Mouse (Mus musculus): ENCODE measurements around the gene Maml3. TPM values are rescaled to one million over a fixed set of nuclear protein-coding genes. Genes with fewer than 3 reads are reported as not detected.

Gene Maml3
- polyA plus RNA-seq, 1 experiment from 2014 or later: 7.7 TPM

DNA sequence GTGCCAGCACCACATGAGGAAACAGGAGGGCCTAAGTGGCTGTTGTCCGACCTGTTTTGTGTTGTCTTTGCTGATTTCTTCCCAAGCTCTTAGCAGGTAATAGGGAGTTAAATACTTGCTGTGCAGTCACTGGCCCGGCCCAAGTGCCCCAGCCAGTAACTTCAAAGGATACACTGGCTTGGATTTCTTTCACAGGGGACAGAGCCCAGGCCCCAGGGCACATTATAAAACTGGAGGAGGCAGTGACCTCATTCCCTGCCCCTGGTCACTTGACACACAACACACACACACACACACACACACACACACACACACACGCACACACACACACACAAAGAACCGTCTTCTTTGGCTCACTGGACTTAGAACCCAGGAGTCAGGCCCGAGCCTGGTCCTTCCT, 67.6 kb downstream of the Maml3 start:
- 58% methylated on average over 5 of the region's 5 CpGs for WGBS
- H3K4me3 ChIP-seq: no peak overlapping the region
- no peak overlapping the region for H3K27ac ChIP-seq
- peaks cover 19% of the 10 kb centered on the region for H3K4me1 ChIP-seq
- no peak overlapping the region for H3K4me2 ChIP-seq
- H3K9me3 ChIP-seq: no peaks in the 10 kb centered on the region
- H3K9ac ChIP-seq: no peak overlapping the region
- no peak for ATAC-seq (replicated peaks)
- H3K27me3 ChIP-seq (replicated peaks): no peaks in the 10 kb centered on the region
- no peaks in the 10 kb centered on the region for H3K36me3 ChIP-seq (replicated peaks)

DNA sequence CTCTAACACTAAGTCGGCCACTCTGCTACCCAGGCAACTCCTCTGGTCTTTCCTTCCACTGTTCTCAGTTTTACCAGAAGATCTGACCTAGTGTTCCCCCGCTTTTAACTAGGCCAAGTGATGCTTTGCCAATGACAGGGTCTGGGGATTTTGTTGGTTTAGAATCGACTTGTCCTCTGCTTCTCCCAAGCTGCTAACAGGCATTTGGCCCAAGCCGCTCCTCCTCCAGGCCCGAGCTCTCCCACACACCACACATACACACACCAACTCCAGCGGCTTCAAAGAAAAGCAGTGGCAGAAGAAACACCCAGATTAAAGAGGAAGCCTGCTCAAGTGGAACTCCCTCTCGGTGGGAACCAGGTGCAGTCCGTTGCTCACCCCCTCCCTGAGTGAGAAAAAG, 69.5 kb downstream of the Maml3 start:
- ATAC-seq (replicated peaks): no peak
- Histone ChIP-seq H3K27me3 (replicated peaks) (no peaks in the 10 kb centered on the region), H3K4me3 (no peak overlapping the region), H3K9me3 (no peaks in the 10 kb centered on the region), H3K4me1 (peaks cover 19% of the 10 kb centered on the region), H3K4me2 (no peak overlapping the region), H3K27ac (no peak overlapping the region), H3K36me3 (replicated peaks) (no peaks in the 10 kb centered on the region), H3K9ac (no peak overlapping the region)
- 33% methylated on average over 8 of the region's 8 CpGs for WGBS

DNA sequence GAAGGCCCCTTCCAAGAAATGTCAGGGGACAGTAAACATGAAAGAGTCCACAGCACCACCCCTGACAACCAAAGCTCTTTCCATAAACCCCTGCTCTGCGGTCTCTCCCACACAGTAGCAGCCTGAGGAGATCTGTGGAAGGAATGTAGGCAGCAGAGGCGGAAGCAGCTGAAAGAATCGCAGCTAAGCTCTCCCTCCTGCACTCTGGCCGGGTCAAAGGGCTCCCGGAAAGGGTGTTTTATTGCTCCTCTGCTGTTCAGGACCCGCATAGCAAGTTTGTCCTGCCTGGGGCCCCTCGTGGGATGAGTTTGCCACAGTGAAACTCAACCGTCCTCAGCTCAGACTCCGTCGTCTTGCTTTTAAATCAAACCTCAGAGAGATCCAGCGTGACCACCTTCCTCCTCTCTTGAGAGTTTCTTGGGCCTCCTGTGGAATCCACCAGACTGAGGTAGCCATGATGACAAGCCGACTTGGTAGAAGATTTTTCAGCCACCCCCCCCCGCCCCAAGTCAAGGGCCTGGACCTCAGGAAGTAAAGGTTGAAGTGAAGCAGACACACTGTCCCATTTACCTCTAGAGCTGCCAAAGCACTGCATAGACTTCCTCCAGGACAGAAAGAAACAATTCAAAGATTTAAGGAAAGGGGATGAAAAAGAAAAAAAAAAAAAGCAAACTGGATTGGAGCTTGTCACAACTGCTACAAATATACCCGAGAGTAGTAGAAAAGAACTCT, 70.9 kb downstream of the Maml3 start:
- Histone ChIP-seq H3K27ac (no peak overlapping the region), H3K4me1 (peaks cover 22% of the 10 kb centered on the region), H3K9ac (no peak overlapping the region), H3K36me3 (replicated peaks) (no peaks in the 10 kb centered on the region), H3K4me2 (no peak overlapping the region), H3K27me3 (replicated peaks) (no peaks in the 10 kb centered on the region), H3K9me3 (no peaks in the 10 kb centered on the region), H3K4me3 (no peak overlapping the region)
- 32% methylated on average over 14 of the region's 14 CpGs for WGBS
- no peak for ATAC-seq (replicated peaks)

DNA sequence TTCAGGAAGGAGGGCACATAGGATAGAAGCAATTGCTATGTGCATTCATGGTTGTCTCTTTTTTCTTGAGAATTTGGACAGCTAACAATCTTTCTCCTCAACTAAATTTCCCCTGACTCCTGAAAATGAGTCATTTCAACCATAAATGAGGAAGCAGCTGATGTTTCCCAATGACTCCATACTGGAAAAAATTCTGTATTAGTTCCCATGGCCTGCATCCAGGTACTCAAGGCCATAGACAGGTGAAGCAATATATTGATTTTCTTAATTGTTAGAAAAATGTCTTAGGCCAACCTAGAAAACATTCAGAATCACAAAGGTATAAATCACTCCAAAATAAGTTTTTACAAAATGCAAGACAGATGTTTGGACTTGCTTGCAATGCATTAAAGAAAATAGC, 73.5 kb downstream of the Maml3 start:
- H3K9ac ChIP-seq: no peak overlapping the region
- H3K9me3 ChIP-seq: no peaks in the 10 kb centered on the region
- no peak overlapping the region for H3K4me3 ChIP-seq
- no peaks in the 10 kb centered on the region for H3K36me3 ChIP-seq (replicated peaks)
- peaks cover 22% of the 10 kb centered on the region for H3K4me1 ChIP-seq
- no peaks in the 10 kb centered on the region for H3K27me3 ChIP-seq (replicated peaks)
- no peak overlapping the region for H3K4me2 ChIP-seq
- no peak for ATAC-seq (replicated peaks)
- H3K27ac ChIP-seq: no peak overlapping the region

DNA sequence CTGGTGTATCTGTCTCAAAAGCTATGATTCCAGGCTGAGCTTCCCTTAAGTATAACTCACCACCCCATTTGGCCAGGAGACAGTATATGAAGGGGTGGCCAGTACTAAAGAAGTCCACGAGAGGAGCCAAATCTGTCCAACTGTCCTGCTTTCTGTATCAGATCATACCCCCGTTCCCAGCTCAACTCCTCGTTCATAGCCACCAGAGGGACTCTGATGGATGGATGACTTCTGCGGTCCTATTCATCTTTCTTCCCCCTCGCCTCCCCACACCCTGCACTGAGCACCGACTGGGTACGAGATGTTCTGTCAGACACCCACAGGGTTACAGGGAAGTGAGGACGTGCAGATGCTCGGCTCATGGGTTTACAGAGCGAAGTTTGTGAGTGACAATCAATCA, 74.8 kb downstream of the Maml3 start:
- Histone ChIP-seq H3K36me3 (replicated peaks) (no peaks in the 10 kb centered on the region), H3K4me3 (no peak overlapping the region), H3K4me1 (peaks cover 15% of the 10 kb centered on the region), H3K27me3 (replicated peaks) (no peaks in the 10 kb centered on the region), H3K27ac (no peak overlapping the region), H3K4me2 (no peak overlapping the region), H3K9me3 (no peaks in the 10 kb centered on the region), H3K9ac (no peak overlapping the region)
- WGBS: 82% methylated on average over 10 of the region's 10 CpGs
- no peak for ATAC-seq (replicated peaks)

DNA sequence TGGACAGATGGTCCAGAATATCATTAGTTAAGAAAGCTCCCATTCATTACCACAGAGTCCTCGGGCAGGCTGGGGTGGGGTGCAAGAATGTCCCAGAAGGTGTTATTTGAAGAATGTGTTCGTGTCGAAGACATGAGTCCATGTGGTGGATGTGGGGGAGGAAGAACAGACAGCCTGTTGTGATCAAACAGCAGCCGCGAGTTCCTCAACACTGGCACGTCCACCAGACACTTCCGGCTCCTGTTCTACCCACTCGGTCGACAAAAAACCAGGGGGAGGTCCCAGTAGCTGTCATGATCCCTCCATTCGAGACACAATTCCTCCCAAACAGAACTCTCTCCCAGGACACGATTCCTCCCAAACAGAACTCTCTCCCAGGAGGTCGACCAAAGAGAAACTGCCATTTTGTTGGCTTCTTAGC, 75.2 kb downstream of the Maml3 start:
- Histone ChIP-seq H3K9ac (no peak overlapping the region), H3K4me2 (no peak overlapping the region), H3K36me3 (replicated peaks) (no peaks in the 10 kb centered on the region), H3K4me1 (peaks cover 14% of the 10 kb centered on the region), H3K9me3 (no peaks in the 10 kb centered on the region), H3K4me3 (no peak overlapping the region), H3K27me3 (replicated peaks) (no peaks in the 10 kb centered on the region), H3K27ac (no peak overlapping the region)
- no peak for ATAC-seq (replicated peaks)
- WGBS: 53% methylated on average over 12 of the region's 12 CpGs

DNA sequence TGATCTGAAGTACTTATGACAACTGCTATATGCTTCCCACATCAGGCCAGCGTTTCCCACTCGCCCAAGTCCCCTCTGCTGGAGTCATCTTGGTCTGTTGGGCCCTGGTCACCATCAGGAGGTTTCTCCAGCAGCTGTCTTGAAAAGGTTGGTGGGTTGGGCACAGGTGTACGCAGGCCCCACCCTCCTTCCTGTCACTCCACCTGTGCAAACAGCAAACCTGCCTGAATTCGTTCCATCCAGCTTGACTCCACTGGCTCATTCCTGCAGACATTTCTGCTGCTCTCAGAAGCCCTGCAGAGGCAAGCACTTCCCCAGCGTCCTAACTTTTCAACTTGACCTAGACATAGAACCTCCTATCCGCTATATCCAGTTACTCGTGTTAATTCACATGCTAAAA, 76.9 kb downstream of the Maml3 start:
- H3K27me3 ChIP-seq (replicated peaks): no peaks in the 10 kb centered on the region
- H3K4me3 ChIP-seq: no peak overlapping the region
- no peaks in the 10 kb centered on the region for H3K36me3 ChIP-seq (replicated peaks)
- H3K4me2 ChIP-seq: no peak overlapping the region
- no peak overlapping the region for H3K9ac ChIP-seq
- ATAC-seq (replicated peaks): peak; percentile 43; the same call in 1 of the 2 replicates
- H3K27ac ChIP-seq: no peak overlapping the region
- 77% methylated on average over 7 of the region's 7 CpGs for WGBS
- H3K9me3 ChIP-seq: no peaks in the 10 kb centered on the region
- H3K4me1 ChIP-seq: 0 out of 2 replicates have a peak, but pooled peaks cover 4% of the 10 kb centered on the region

DNA sequence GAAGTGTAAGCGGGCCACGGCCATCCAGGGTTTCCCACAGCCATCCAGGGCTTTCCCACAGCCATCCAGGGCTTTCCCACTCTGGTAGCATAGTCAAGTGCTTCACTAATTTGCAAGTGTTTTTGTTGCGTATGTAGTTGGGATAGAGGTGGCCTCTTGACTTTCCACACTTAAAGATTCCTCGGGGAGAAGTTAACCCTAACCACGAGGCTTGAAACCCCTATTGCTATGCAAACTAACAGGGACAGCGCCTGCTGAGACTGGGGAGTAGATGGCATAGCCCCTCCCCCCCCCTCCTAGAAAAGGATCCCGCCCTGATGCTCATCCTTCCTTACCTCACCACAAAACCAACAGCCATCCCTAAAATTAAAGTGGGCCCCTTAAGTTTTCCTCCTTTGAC, 82.4 kb downstream of the Maml3 start:
- no peaks in the 10 kb centered on the region for H3K27me3 ChIP-seq (replicated peaks)
- H3K9me3 ChIP-seq: no peaks in the 10 kb centered on the region
- WGBS: 41% methylated on average over 7 of the region's 7 CpGs
- H3K4me2 ChIP-seq: no peak overlapping the region
- no peak for ATAC-seq (replicated peaks)
- H3K4me1 ChIP-seq: 0 out of 2 replicates have a peak, but pooled peaks cover under 1% of the 10 kb centered on the region
- no peaks in the 10 kb centered on the region for H3K36me3 ChIP-seq (replicated peaks)
- H3K4me3 ChIP-seq: no peak overlapping the region
- H3K27ac ChIP-seq: no peak overlapping the region
- H3K9ac ChIP-seq: no peak overlapping the region

DNA sequence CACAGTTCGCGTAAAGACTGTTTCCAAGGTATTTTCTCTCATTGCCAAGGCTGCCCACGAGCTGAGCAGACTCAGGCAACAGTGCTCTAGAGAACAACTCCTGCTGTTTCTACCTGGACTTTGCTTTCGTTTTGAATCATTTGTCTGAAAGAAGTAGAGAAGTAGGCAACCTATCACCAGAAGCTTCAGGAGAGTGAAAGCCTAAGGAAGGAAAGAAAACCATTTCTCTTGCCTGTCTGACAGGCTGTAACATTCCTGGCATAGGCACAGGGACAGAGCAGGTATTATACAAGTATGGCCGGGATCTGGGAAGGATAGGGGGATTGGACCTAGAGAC, 86.8 kb downstream of the Maml3 start:
- Histone ChIP-seq H3K9me3 (no peaks in the 10 kb centered on the region), H3K36me3 (replicated peaks) (no peaks in the 10 kb centered on the region), H3K4me2 (no peak overlapping the region), H3K27ac (no peak overlapping the region), H3K9ac (no peak overlapping the region), H3K27me3 (replicated peaks) (no peaks in the 10 kb centered on the region), H3K4me3 (no peak overlapping the region), H3K4me1 (0 out of 2 replicates have a peak, but pooled peaks cover 2% of the 10 kb centered on the region)
- WGBS: 84% methylated on average over 5 of the region's 5 CpGs
- ATAC-seq (replicated peaks): no peak

DNA sequence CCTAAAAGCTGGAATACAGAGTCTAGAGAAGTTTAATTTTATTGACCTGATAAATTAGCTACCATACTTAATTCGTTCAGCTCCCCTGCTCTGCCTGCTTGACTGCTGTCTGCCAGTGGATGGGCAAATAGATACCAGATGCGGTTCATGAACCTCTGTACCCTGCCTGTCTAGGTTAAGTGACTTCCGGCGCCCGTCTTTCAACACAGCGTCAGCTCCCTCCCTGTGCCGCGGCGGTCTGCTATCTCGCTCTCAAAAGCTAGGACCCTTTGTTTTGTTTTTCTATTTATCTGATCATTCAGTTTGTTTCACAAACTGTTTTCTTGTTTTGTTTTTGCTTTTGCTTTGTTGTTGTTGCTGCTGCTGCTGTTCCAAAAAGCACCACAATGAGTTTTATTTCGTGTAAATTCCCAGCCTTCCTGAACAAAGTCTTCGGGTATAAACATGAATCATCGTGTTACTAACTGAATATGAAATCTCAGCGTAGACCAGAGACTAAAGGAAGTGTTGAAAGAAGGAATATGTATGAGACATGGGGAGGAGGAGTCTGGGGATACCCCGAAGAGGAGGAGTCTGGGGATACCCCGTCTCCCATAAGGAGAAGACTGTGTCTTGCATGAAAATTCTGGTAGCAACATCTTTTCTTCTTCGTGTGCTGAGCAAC, 87.3 kb downstream of the Maml3 start:
- Histone ChIP-seq H3K27me3 (replicated peaks) (no peaks in the 10 kb centered on the region), H3K9me3 (no peaks in the 10 kb centered on the region), H3K9ac (no peak overlapping the region), H3K4me1 (0 out of 2 replicates have a peak, but pooled peaks cover 2% of the 10 kb centered on the region), H3K36me3 (replicated peaks) (no peaks in the 10 kb centered on the region), H3K4me3 (no peak overlapping the region), H3K4me2 (no peak overlapping the region), H3K27ac (no peak overlapping the region)
- ATAC-seq (replicated peaks): no peak
- 67% methylated on average over 17 of the region's 17 CpGs for WGBS

DNA sequence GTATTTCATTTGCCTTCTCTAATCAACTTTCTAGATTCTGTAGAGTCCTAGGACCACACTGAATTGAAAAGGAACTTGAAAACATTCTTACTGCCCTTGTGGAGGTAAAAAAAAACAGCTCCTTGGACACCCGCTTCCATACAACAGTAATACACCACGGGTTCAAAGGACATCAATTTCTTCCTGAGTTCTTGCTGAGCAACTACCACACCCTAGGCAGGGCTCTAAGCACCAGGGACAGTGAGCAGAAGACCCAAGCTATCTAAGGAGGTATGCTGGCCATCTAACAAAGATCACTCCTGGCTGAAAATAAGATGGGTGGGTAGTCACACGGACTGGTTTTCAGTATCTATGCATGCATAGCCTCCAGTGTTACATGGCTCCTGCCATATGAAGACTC, 88.7 kb downstream of the Maml3 start:
- Histone ChIP-seq H3K27me3 (replicated peaks) (no peaks in the 10 kb centered on the region), H3K36me3 (replicated peaks) (no peaks in the 10 kb centered on the region), H3K4me3 (no peak overlapping the region), H3K27ac (no peak overlapping the region), H3K4me1 (0 out of 2 replicates have a peak, but pooled peaks cover 2% of the 10 kb centered on the region), H3K9me3 (no peaks in the 10 kb centered on the region), H3K9ac (no peak overlapping the region), H3K4me2 (no peak overlapping the region)
- WGBS: 90% methylated on average over 3 of the region's 3 CpGs
- ATAC-seq (replicated peaks): no peak

DNA sequence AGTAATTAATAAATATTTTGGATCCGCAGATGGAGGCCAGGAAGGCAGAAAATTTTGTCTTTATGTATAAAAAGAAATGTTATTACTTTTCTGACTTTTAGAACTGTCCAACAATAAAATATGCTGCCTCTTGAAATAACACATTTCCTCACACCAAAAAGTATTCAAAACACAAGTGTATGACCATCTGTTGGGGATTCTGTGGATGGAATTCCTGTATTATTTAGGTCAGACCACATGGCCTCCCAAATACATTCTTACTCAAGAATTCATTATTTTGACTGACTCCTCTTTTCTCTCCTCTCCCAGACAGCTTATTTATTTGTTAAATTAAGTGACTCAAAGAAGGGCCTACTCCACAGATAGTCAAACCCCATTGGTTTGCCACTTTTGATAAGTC, 89.3 kb downstream of the Maml3 start:
- 93% methylated on average over 1 of the region's 1 CpGs for WGBS
- ATAC-seq (replicated peaks): no peak

More for the DNA sequence above, 89.3 kb downstream of the Maml3 start:
- no peak overlapping the region for H3K4me2 ChIP-seq
- H3K27me3 ChIP-seq (replicated peaks): no peaks in the 10 kb centered on the region
- H3K9ac ChIP-seq: no peak overlapping the region
- no peaks in the 10 kb centered on the region for H3K36me3 ChIP-seq (replicated peaks)
- H3K9me3 ChIP-seq: no peaks in the 10 kb centered on the region
- 0 out of 2 replicates have a peak, but pooled peaks cover 2% of the 10 kb centered on the region for H3K4me1 ChIP-seq
- no peak overlapping the region for H3K4me3 ChIP-seq
- no peak overlapping the region for H3K27ac ChIP-seq

Measured in midbrain, embryonic 15.5 days (tissue).